Mouse (Mus musculus) heart, adult 2 months (tissue): ENCODE results near the gene Cacna1a.

ENCODE experiments used
- CTCF ChIP-seq: fragments of 200-600 bp; IDR thresholded peaks from 2 replicates; pipeline ENCODE4 v1.8.1; 2022; ENCODE audit warnings: antibody characterized with exemption, mild to moderate bottlenecking, moderate library complexity
- EP300 ChIP-seq: fragments of 200-500 bp; IDR thresholded peaks from 2 replicates; pipeline ENCODE4 v1.6.1; 2011; ENCODE audit warnings: low read depth, low read length, control low read depth; ENCODE audit not compliant: insufficient read depth
- POLR2A ChIP-seq: fragments of 200-500 bp; IDR thresholded peaks from 2 replicates; pipeline ENCODE4 v1.6.1; 2011; ENCODE audit warnings: mild to moderate bottlenecking, low read depth, low read length, control low read depth; ENCODE audit not compliant: insufficient read depth

GRCm38 (mm10) chr8:84413886-84414851, 25.9 kb downstream of the Cacna1a start:
- TF ChIP-seq CTCF (no peak), EP300 (no peak), POLR2A (no peak)
